Mouse (Mus musculus) hindbrain, embryonic 16.5 days (tissue): ENCODE measurements around the gene Fam192a. TPM values are rescaled to one million over a fixed set of nuclear protein-coding genes. Genes with fewer than 3 reads are reported as not detected.

Experiments used
- ATAC-seq: fragments of 200-750 bp; cut with Nextera tagmentation; 2 replicates; pipeline ENCODE4 v1.8.0; 2017; ENCODE audit warnings: moderate TSS enrichment, moderate library complexity
- H3K27ac ChIP-seq: fragments of 300-500 bp; sonication (generic); 2 replicates; pipeline ENCODE4 v1.5.1; 2014; ENCODE audit warnings: low read depth, mild to moderate bottlenecking, control low read depth, low read length, moderate library complexity
- H3K27me3 ChIP-seq: fragments of 300-500 bp; sonication (generic); replicated peaks from 2 replicates; pipeline ENCODE4 v1.6.1; 2014; ENCODE audit warnings: low read length; ENCODE audit not compliant: control insufficient read depth, insufficient read depth
- H3K36me3 ChIP-seq: fragments of 300-500 bp; sonication (generic); 2 replicates; pipeline ENCODE4 v1.6.1; 2014; ENCODE audit warnings: mild to moderate bottlenecking, low read length, moderate library complexity, mixed read lengths; ENCODE audit not compliant: control insufficient read depth, insufficient read depth
- H3K4me1 ChIP-seq: fragments of 300-500 bp; sonication (generic); 2 replicates; pipeline ENCODE4 v1.6.1; 2014; ENCODE audit warnings: low read depth, low read length; ENCODE audit not compliant: control insufficient read depth, insufficient read depth
- H3K4me2 ChIP-seq: fragments of 300-500 bp; sonication (generic); 2 replicates; pipeline ENCODE4 v1.6.1; 2014; ENCODE audit warnings: mild to moderate bottlenecking, low read length, control low read depth, moderate library complexity
- H3K4me3 ChIP-seq: fragments of 300-500 bp; sonication (generic); 2 replicates; pipeline ENCODE4 v1.5.1; 2014; ENCODE audit warnings: mild to moderate bottlenecking, low read length, control low read depth, moderate library complexity
- H3K9ac ChIP-seq: fragments of 300-500 bp; sonication (generic); 2 replicates; pipeline ENCODE4 v1.6.1; 2014; ENCODE audit warnings: low read depth, mild to moderate bottlenecking, control low read depth, low read length, moderate library complexity
- H3K9me3 ChIP-seq: fragments of 300-500 bp; sonication (generic); 2 replicates; pipeline ENCODE4 v1.6.1; 2014; ENCODE audit warnings: mild to moderate bottlenecking, low read length, moderate library complexity; ENCODE audit not compliant: control insufficient read depth
- WGBS: fragments of 180-500 bp; shearing (Covaris S2); extraction: QIAGEN DNeasy Blood & Tissue Kit; methylation state at CpG from one replicate; pipeline ENCODE4 v1.1.7; 2014; 5-methylcytosine and 5-hydroxymethylcytosine counted together
- polyA plus RNA-seq: library from polyadenylated mRNA; unstranded; fragments of >200 nt; fragmentation: Nextera tagmentation; extraction: Ambion mirVana; gene quantifications from 2 replicates; pipeline ENCODE4 v1.2.1, GENCODE M21; 2015

Gene Fam192a
- polyA plus RNA-seq, 1 experiment from 2014 or later: 67.9 TPM

GRCm38 (mm10) chr8:94530643-94531042, 71.2 kb downstream of the Fam192a start:
- Histone ChIP-seq H3K27me3 (peaks cover 16% of the 10 kb centered on the region), H3K27ac (no peak overlapping the region), H3K9me3 (no peaks in the 10 kb centered on the region), H3K4me3 (no peak overlapping the region), H3K9ac (no peak overlapping the region), H3K36me3 (no peaks in the 10 kb centered on the region), H3K4me1 (peaks cover 28% of the 10 kb centered on the region), H3K4me2 (no peak overlapping the region)
- ATAC-seq: no peak
- 92% methylated on average over 4 of the region's 4 CpGs for WGBS

- Histone ChIP-seq H3K9me3 (no peaks in the 10 kb centered on the region), H3K27ac (no peak overlapping the region), H3K4me3 (no peak overlapping the region), H3K27me3 (peaks cover 14% of the 10 kb centered on the region), H3K4me2 (no peak overlapping the region), H3K36me3 (no peaks in the 10 kb centered on the region), H3K9ac (no peak overlapping the region), H3K4me1 (peaks cover 21% of the 10 kb centered on the region)
- WGBS: 70% methylated on average over 4 of the region's 4 CpGs
- no peak for ATAC-seq
Measured at GRCm38 (mm10) chr8:94529875-94530274, 71.9 kb downstream of the Fam192a start.

GRCm38 (mm10) chr8:94528245-94528644, 73.6 kb downstream of the Fam192a start:
- Histone ChIP-seq H3K27ac (no peak overlapping the region), H3K4me3 (no peak overlapping the region), H3K9me3 (no peaks in the 10 kb centered on the region), H3K27me3 (peaks cover 3% of the 10 kb centered on the region; the same call in 1 of the 2 replicates), H3K4me2 (no peak overlapping the region), H3K4me1 (peaks cover 7% of the 10 kb centered on the region), H3K9ac (no peak overlapping the region), H3K36me3 (no peaks in the 10 kb centered on the region)
- WGBS: 41% methylated on average over 4 of the region's 4 CpGs
- ATAC-seq: no peak

GRCm38 (mm10) chr8:94527178-94527577, 74.6 kb downstream of the Fam192a start:
- no peak overlapping the region for H3K4me3 ChIP-seq
- H3K9ac ChIP-seq: no peak overlapping the region
- 0 out of 2 replicates have a peak, but pooled peaks cover 3% of the 10 kb centered on the region for H3K27me3 ChIP-seq
- no peaks in the 10 kb centered on the region for H3K36me3 ChIP-seq
- no peak overlapping the region for H3K4me2 ChIP-seq
- WGBS: 84% methylated on average over 7 of the region's 7 CpGs
- no peak for ATAC-seq
- H3K4me1 ChIP-seq: peaks cover 5% of the 10 kb centered on the region
- H3K27ac ChIP-seq: no peak overlapping the region
- H3K9me3 ChIP-seq: no peaks in the 10 kb centered on the region

- ATAC-seq: no peak
- no peaks in the 10 kb centered on the region for H3K27me3 ChIP-seq
- H3K9ac ChIP-seq: no peak overlapping the region
- no peak overlapping the region for H3K4me3 ChIP-seq
- no peak overlapping the region for H3K27ac ChIP-seq
- no peaks in the 10 kb centered on the region for H3K36me3 ChIP-seq
- WGBS: 86% methylated on average over 9 of the region's 9 CpGs
- H3K9me3 ChIP-seq: no peaks in the 10 kb centered on the region
- H3K4me2 ChIP-seq: no peak overlapping the region
- no peaks in the 10 kb centered on the region for H3K4me1 ChIP-seq
Measured at GRCm38 (mm10) chr8:94524554-94524953, 77.2 kb downstream of the Fam192a start.

Other genes starting within 250 kb of the Fam192a start
- 71.3 and 77.9 TPM in 2 replicates for gene Herpud1, start 215.6 kb downstream of the Fam192a start, polyA plus RNA-seq
- gene Nlrc5, start 167.6 kb downstream of the Fam192a start, polyA plus RNA-seq: 0.11 and 0.31 TPM in 2 replicates
- 22.7 and 23.5 TPM in 2 replicates for gene Cpne2, start 69.0 kb downstream of the Fam192a start, polyA plus RNA-seq
- 45.0 and 48.1 TPM in 2 replicates for gene Rspry1, start 60 bp downstream of the Fam192a start, polyA plus RNA-seq
- gene Arl2bp, start 64.6 kb upstream of the Fam192a start, polyA plus RNA-seq: 179 and 191 TPM in 2 replicates
- gene Pllp, start 94.3 kb upstream of the Fam192a start, polyA plus RNA-seq: 3.5 and 8.1 TPM in 2 replicates
- gene Ccl22, start 143.6 kb upstream of the Fam192a start, polyA plus RNA-seq: not detected in 2 replicates
- gene Cx3cl1, start 170.0 kb upstream of the Fam192a start, polyA plus RNA-seq: 61.2 and 62.0 TPM in 2 replicates
- 0.79 and 0.80 TPM in 2 replicates for gene Ccl17, start 208.5 kb upstream of the Fam192a start, polyA plus RNA-seq
- gene Coq9, start 236.3 kb upstream of the Fam192a start, polyA plus RNA-seq: 67.7 and 69.8 TPM in 2 replicates
- gene Ciapin1, start 236.4 kb upstream of the Fam192a start, polyA plus RNA-seq: 190 and 191 TPM in 2 replicates